In the genomic region with DNA sequence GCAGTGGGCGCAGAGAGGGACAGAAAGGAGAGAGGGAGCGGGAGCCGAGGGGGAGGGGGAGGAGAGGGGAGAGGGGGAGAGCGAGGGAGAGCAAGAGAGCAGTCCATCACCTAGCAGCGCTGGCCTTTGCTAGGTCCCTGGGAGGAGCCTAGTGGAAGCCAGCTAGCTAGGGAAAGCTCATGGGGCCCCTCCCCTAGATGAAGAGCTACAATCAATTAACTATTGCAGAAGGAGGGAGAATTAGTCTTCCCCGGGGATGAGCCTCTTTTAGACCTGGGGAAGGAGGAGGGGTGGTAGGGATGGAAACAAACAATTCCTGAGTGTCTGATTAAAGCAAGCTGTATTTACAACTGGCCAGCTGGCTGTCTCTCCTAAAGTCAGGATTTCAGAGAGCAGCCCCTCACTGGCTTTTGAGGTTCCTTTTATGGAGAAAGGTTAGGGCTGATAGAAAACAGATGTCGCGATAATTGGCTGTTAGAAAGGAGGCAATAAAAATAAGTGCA, we compare ENCODE assay signal across 9 mouse cellular contexts. TPM values are rescaled to one million over a fixed set of nuclear protein-coding genes. Genes with fewer than 3 reads are reported as not detected.
DNase-seq lines count a peak whose midpoint lies in the region; ATAC-seq lines count a peak whose summit lies in the region.
"Had no signal": no experiment of that assay in that cellular context is flagged by ENCODE, and none has a peak within 500 bp of the region (broad histone marks: within the 10 kb centered on the region; RNA-seq: fewer than 3 reads in every experiment).

No protein-coding gene starts in this region.

- 0 out of 2 replicates have a peak, but pooled peaks cover 4% of the 10 kb centered on the region for H3K27me3 ChIP-seq in hindbrain, embryonic 15.5 days
- H3K27me3 ChIP-seq in lung, embryonic 16.5 days (ENCODE audit: control insufficient read depth, insufficient read depth, low read depth, low read length), result no peaks in the 10 kb centered on the region; the same call in 1 of the 2 replicates

- no peak overlapping the region for H3K4me3 ChIP-seq in hindbrain, embryonic 15.5 days
- no peak overlapping the region for H3K4me3 ChIP-seq in lung, embryonic 16.5 days (ENCODE audit: low read length)

- H3K4me1 ChIP-seq in hindbrain, embryonic 15.5 days (replicated peaks), result peaks cover 19% of the 10 kb centered on the region
- peaks cover 19% of the 10 kb centered on the region for H3K4me1 ChIP-seq in lung, embryonic 16.5 days (replicated peaks; ENCODE audit: control insufficient read depth, insufficient read depth, low read length)

- DNase-seq in urinary bladder, postnatal 14 days (ENCODE audit: low spot score), result peak; percentile 58
- no peak for DNase-seq in urinary bladder, postnatal 10 days (ENCODE audit: low spot score)
- DNase-seq in cerebellum, postnatal 25 days, result no peak
- no peak for DNase-seq in thymus, adult 18-20 months
- DNase-seq: adrenal gland, postnatal 10 days had no signal

- H3K36me3 ChIP-seq in hindbrain, embryonic 15.5 days, result no peaks in the 10 kb centered on the region
- H3K36me3 ChIP-seq in lung, embryonic 16.5 days (ENCODE audit: control insufficient read depth, insufficient read depth, low read length), result no peaks in the 10 kb centered on the region

- 14% methylated on average over 8 of the region's 8 CpGs for WGBS in hindbrain, embryonic 15.5 days
- WGBS in lung, embryonic 16.5 days, result 11% methylated on average over 7 of the region's 8 CpGs

- H3K9ac ChIP-seq in hindbrain, embryonic 15.5 days, result no peak overlapping the region
- H3K9ac ChIP-seq in lung, embryonic 16.5 days (ENCODE audit: low read length), result peak overlapping the region; percentile 26; the same call in 1 of the 2 replicates

- ATAC-seq in hindbrain, embryonic 15.5 days (ENCODE audit: low FRiP score, low read depth), result no peak
- ATAC-seq in lung, embryonic 16.5 days (ENCODE audit: low read depth), result peak; percentile 29
- no peak for ATAC-seq in inflammation-experienced regulatory T-cells, adult 6 months

- no peak overlapping the region for H3K27ac ChIP-seq in hindbrain, embryonic 15.5 days (replicated peaks)
- H3K27ac ChIP-seq in lung, embryonic 16.5 days (ENCODE audit: low read length), result peak overlapping the region; percentile 56

- peak overlapping the region; percentile 16; the same call in 1 of the 2 replicates for H3K4me2 ChIP-seq in hindbrain, embryonic 15.5 days
- H3K4me2 ChIP-seq in lung, embryonic 16.5 days (ENCODE audit: low read depth, low read length), result peak overlapping the region; percentile 38

- H3K9me3 ChIP-seq in hindbrain, embryonic 15.5 days, result no peaks in the 10 kb centered on the region
- no peaks in the 10 kb centered on the region for H3K9me3 ChIP-seq in lung, embryonic 16.5 days (ENCODE audit: control insufficient read depth, low read length)

RNA-seq across cellular contexts. Expression of a gene that starts 1.5 kb away (rescaled TPM):
- polyA plus RNA-seq in hindbrain, embryonic 15.5 days (2015; fragmentation: Nextera tagmentation; extraction: Ambion mirVana), result 9.1 TPM in 2 replicates
- 20.5 and 23.4 TPM in 2 replicates for polyA plus RNA-seq in lung, embryonic 16.5 days (2015; fragmentation: Nextera tagmentation; extraction: Ambion mirVana)
- polyA plus RNA-seq in inflammation-experienced regulatory T-cells, adult 6 months (2017; shearing (Covaris generic)), result 10 to 100 TPM; 16.6 to 22.5 (median 18.2) TPM

RNA-seq across cellular contexts. Expression of a gene that starts 10.4 kb away (rescaled TPM):
- polyA plus RNA-seq in hindbrain, embryonic 15.5 days (2015; fragmentation: Nextera tagmentation; extraction: Ambion mirVana), result 0.75 and 0.82 TPM in 2 replicates
- polyA plus RNA-seq in lung, embryonic 16.5 days (2015; fragmentation: Nextera tagmentation; extraction: Ambion mirVana), result 2.8 and 6.6 TPM in 2 replicates
- polyA plus RNA-seq in inflammation-experienced regulatory T-cells, adult 6 months (2017; shearing (Covaris generic)), result under 1 TPM in 1 of 3 experiments, not detected in 2; 0.46 TPM

RNA-seq across cellular contexts. Expression of a gene that starts 16.0 kb away (rescaled TPM):
- not detected in 2 replicates for polyA plus RNA-seq in hindbrain, embryonic 15.5 days (2015; fragmentation: Nextera tagmentation; extraction: Ambion mirVana)
- polyA plus RNA-seq in lung, embryonic 16.5 days (2015; fragmentation: Nextera tagmentation; extraction: Ambion mirVana), result 0.67 TPM in 1 of 2 replicates, not detected in the other
- not detected for polyA plus RNA-seq in inflammation-experienced regulatory T-cells, adult 6 months (2017; shearing (Covaris generic))
- polyA plus RNA-seq: heart, postnatal 0 days had no signal

RNA-seq across cellular contexts. Expression of a gene that starts 16.1 kb away (rescaled TPM):
- polyA plus RNA-seq in hindbrain, embryonic 15.5 days (2015; fragmentation: Nextera tagmentation; extraction: Ambion mirVana), result 190 and 193 TPM in 2 replicates
- 949 and 984 TPM in 2 replicates for polyA plus RNA-seq in lung, embryonic 16.5 days (2015; fragmentation: Nextera tagmentation; extraction: Ambion mirVana)
- 10 to 100 TPM; 60.0 to 93.0 (median 74.2) TPM for polyA plus RNA-seq in inflammation-experienced regulatory T-cells, adult 6 months (2017; shearing (Covaris generic))

RNA-seq across cellular contexts. Expression of a gene that starts 19.0 kb away (rescaled TPM):
- polyA plus RNA-seq in hindbrain, embryonic 15.5 days (2015; fragmentation: Nextera tagmentation; extraction: Ambion mirVana), result 0.67 and 0.88 TPM in 2 replicates
- 0.16 and 0.88 TPM in 2 replicates for polyA plus RNA-seq in lung, embryonic 16.5 days (2015; fragmentation: Nextera tagmentation; extraction: Ambion mirVana)
- polyA plus RNA-seq in inflammation-experienced regulatory T-cells, adult 6 months (2017; shearing (Covaris generic)), result not detected
